Mouse (Mus musculus) CH12.LX (cell line): ENCODE data around the gene Aspm. TPM values are rescaled to one million over a fixed set of nuclear protein-coding genes. Genes with fewer than 3 reads are reported as not detected.

Source experiments
- DNase-seq: peaks from one replicate; pipeline ENCODE4 v3.0.0-alpha.2; 2013; ENCODE audit errors: extremely low read depth
- H3K27ac ChIP-seq: 2 replicates; pipeline ENCODE4 v1.5.1; 2012; ENCODE audit warnings: low read depth, mild to moderate bottlenecking, control low read depth, moderate library complexity; ENCODE audit not compliant: insufficient read depth
- H3K27me3 ChIP-seq: replicated peaks from 2 replicates; pipeline ENCODE3; 2012; ENCODE audit warnings: inconsistent platforms
- H3K36me3 ChIP-seq, 2 experiments: replicated peaks in 1 of 2; 2 replicates each; pipeline versions ENCODE3 to v1.6.1; 2012; ENCODE audit warnings: inconsistent platforms in 1 of 2, low read length in 1 of 2, mild to moderate bottlenecking in 1 of 2, mixed read lengths in 1 of 2, moderate library complexity in 1 of 2; ENCODE audit not compliant: control insufficient read depth in 1 of 2, insufficient read depth in 1 of 2
- H3K4me1 ChIP-seq, 2 experiments: 2 replicates each; pipeline ENCODE4 v1.6.1; 2012; ENCODE audit warnings: inconsistent platforms in 1 of 2, moderate library complexity in 1 of 2; ENCODE audit not compliant: insufficient read depth in 2 of 2, control insufficient read depth in 1 of 2
- H3K4me2 ChIP-seq: 2 replicates; pipeline ENCODE4 v1.6.1; 2012; ENCODE audit warnings: low read depth, mild to moderate bottlenecking, control low read depth; ENCODE audit not compliant: poor library complexity, insufficient read depth, severe bottlenecking
- H3K4me3 ChIP-seq, 3 experiments: fragments of 150-350 bp in 1 of 3; sonication (generic) in 1 of 3; replicated peaks in 1 of 3; 2 replicates each; pipeline versions ENCODE3 to v1.5.1; 2011 to 2012; ENCODE audit warnings: low read depth in 2 of 3, low read length in 2 of 3, mild to moderate bottlenecking in 2 of 3, moderate library complexity in 2 of 3, control low read depth in 1 of 3, improper control_type of control experiment in 1 of 3, inconsistent platforms in 1 of 3, mixed read lengths in 1 of 3; ENCODE audit not compliant: poor library complexity in 1 of 3
- H3K79me2 ChIP-seq: replicated peaks from 2 replicates; pipeline ENCODE4 v1.6.1; 2012; ENCODE audit warnings: mild to moderate bottlenecking, moderate library complexity; ENCODE audit not compliant: control insufficient read depth, poor library complexity, insufficient read depth, severe bottlenecking; ENCODE audit errors: extremely low read depth
- H3K9ac ChIP-seq: 2 replicates; pipeline ENCODE4 v1.6.1; 2012; ENCODE audit warnings: low read depth, mild to moderate bottlenecking, control low read depth, moderate library complexity; ENCODE audit not compliant: insufficient read depth
- H3K9me3 ChIP-seq: replicated peaks from 2 replicates; pipeline ENCODE3; 2012; ENCODE audit warnings: low read length, inconsistent platforms, mixed read lengths
- CHD2 ChIP-seq: IDR thresholded peaks from 2 replicates; pipeline ENCODE4 v1.6.1; 2011; ENCODE audit warnings: low read length, improper control_type of control experiment
- CTCF ChIP-seq, 2 experiments: IDR thresholded peaks in 1 of 2; conservative IDR thresholded peaks in 1 of 2; 2 replicates each; pipeline ENCODE4 v1.5.1; 2011 to 2012; ENCODE audit warnings: low read depth in 2 of 2, low read length in 2 of 2, improper control_type of control experiment in 1 of 2, inconsistent platforms in 1 of 2, mild to moderate bottlenecking in 1 of 2, moderate library complexity in 1 of 2
- E2F4 ChIP-seq: IDR thresholded peaks from 2 replicates; pipeline ENCODE4 v1.6.1; 2011; ENCODE audit warnings: low read depth, low read length, improper control_type of control experiment; ENCODE audit not compliant: insufficient replicate concordance
- ELF1 ChIP-seq: IDR thresholded peaks from 2 replicates; pipeline ENCODE4 v1.6.1; 2014; ENCODE audit warnings: low read depth, mild to moderate bottlenecking, inconsistent platforms, low read length, improper control_type of control experiment
- GABPA ChIP-seq: IDR thresholded peaks from 2 replicates; pipeline ENCODE4 v1.6.1; 2012; ENCODE audit warnings: low read depth, low read length, improper control_type of control experiment, inconsistent platforms; ENCODE audit not compliant: insufficient replicate concordance
- IRF4 ChIP-seq: IDR thresholded peaks from 2 replicates; pipeline ENCODE4 v1.6.1; 2014; ENCODE audit warnings: low read depth, mild to moderate bottlenecking, inconsistent platforms, low read length, improper control_type of control experiment
- JUND ChIP-seq: conservative IDR thresholded peaks from 2 replicates; pipeline ENCODE4 v1.6.1; 2011; ENCODE audit warnings: low read depth, low read length, improper control_type of control experiment
- MAX ChIP-seq: IDR thresholded peaks from 2 replicates; pipeline ENCODE4 v1.6.1; 2011; ENCODE audit warnings: low read length, improper control_type of control experiment
- MAZ ChIP-seq: IDR thresholded peaks from 2 replicates; pipeline ENCODE4 v1.6.1; 2012; ENCODE audit warnings: low read depth, mild to moderate bottlenecking, inconsistent platforms, low read length, improper control_type of control experiment, moderate library complexity
- MEF2A ChIP-seq: IDR thresholded peaks from 2 replicates; pipeline ENCODE4 v1.6.1; 2014; ENCODE audit warnings: low read depth, mild to moderate bottlenecking, inconsistent platforms, low read length, improper control_type of control experiment, borderline replicate concordance
- MXI1 ChIP-seq: IDR thresholded peaks from 2 replicates; pipeline ENCODE4 v1.6.1; 2011; ENCODE audit warnings: mild to moderate bottlenecking, low read depth, low read length, improper control_type of control experiment
- PAX5 ChIP-seq: IDR thresholded peaks from 2 replicates; pipeline ENCODE4 v1.6.1; 2012; ENCODE audit warnings: low read length, inconsistent platforms, mixed read lengths
- RAD21 ChIP-seq: IDR thresholded peaks from 2 replicates; pipeline ENCODE4 v1.6.1; 2011; ENCODE audit warnings: low read depth, mild to moderate bottlenecking, low read length, improper control_type of control experiment, moderate library complexity
- RCOR1 ChIP-seq: conservative IDR thresholded peaks from 2 replicates; pipeline ENCODE4 v1.6.1; 2012; ENCODE audit warnings: low read depth, mild to moderate bottlenecking, inconsistent platforms, low read length, improper control_type of control experiment
- SMC3 ChIP-seq: IDR thresholded peaks from 2 replicates; pipeline ENCODE4 v1.6.1; 2011; ENCODE audit warnings: low read depth, low read length, improper control_type of control experiment
- TBP ChIP-seq: conservative IDR thresholded peaks from 2 replicates; pipeline ENCODE4 v1.6.1; 2011; ENCODE audit warnings: low read depth, low read length, improper control_type of control experiment
- TCF12 ChIP-seq: IDR thresholded peaks from 2 replicates; pipeline ENCODE4 v1.6.1; 2014; ENCODE audit warnings: low read depth, mild to moderate bottlenecking, inconsistent platforms, low read length, improper control_type of control experiment
- USF1 ChIP-seq: IDR thresholded peaks from 2 replicates; pipeline ENCODE4 v1.6.1; 2014; ENCODE audit warnings: low read depth, mild to moderate bottlenecking, inconsistent platforms, low read length, improper control_type of control experiment
- USF2 ChIP-seq: conservative IDR thresholded peaks from 2 replicates; pipeline ENCODE4 v1.6.1; 2011; ENCODE audit warnings: low read depth, low read length, improper control_type of control experiment
- ZC3H11A ChIP-seq: IDR thresholded peaks from 2 replicates; pipeline ENCODE4 v1.6.1; 2012; ENCODE audit warnings: low read depth, mild to moderate bottlenecking, inconsistent platforms, low read length, improper control_type of control experiment
- ZKSCAN1 ChIP-seq: IDR thresholded peaks from 2 replicates; pipeline ENCODE4 v1.6.1; 2012; ENCODE audit warnings: low read depth, inconsistent platforms, low read length, improper control_type of control experiment, borderline replicate concordance
- ZMIZ1 ChIP-seq: IDR thresholded peaks from 2 replicates; pipeline ENCODE4 v1.6.1; 2012; ENCODE audit warnings: low read depth, mild to moderate bottlenecking, inconsistent platforms, low read length, improper control_type of control experiment
- ZNF384 ChIP-seq: IDR thresholded peaks from 2 replicates; pipeline ENCODE4 v1.6.1; 2012; ENCODE audit warnings: low read depth, low read length, improper control_type of control experiment, inconsistent platforms
- dilution Hi-C: fragments of 300-500 bp; cut with MboI; formaldehyde crosslinking; loops from 2 replicates; pipeline ENCODE4 v1.14.3; 2020; ENCODE audit warnings: low sequenced_read_pairs; ENCODE audit not compliant: extremely low pct_unique_long_range_greater_than_20kb, extremely low pct_ligation_motif_present
- in situ Hi-C: fragments of 300-500 bp; cut with MboI; formaldehyde crosslinking; loops from 3 replicates; pipeline ENCODE4 v1.14.3; 2019; ENCODE audit warnings: low sequenced_read_pairs, low pct_ligation_motif_present, low pct_unique_long_range_greater_than_20kb, mixed read lengths
- polyA plus RNA-seq: library from polyadenylated mRNA; unstranded; fragments of >175 nt; gene quantifications from 2 replicates; pipeline ENCODE4 v1.2.1, GENCODE M21; 2012; ENCODE audit warnings: low read depth; ENCODE audit not compliant: insufficient read length
- total RNA-seq, 2 experiments: library from RNA; depleted of rRNA; stranded (reverse); fragments of 300-350 nt in 1 of 2; fragments of >200 nt in 1 of 2; gene quantifications; 2 replicates each; pipeline ENCODE4 v1.2.3; 2012 to 2014

Aspm gene
- total and polyA plus RNA-seq, 3 experiments: 19.5 to 20.6 (median 19.6) TPM

DNA sequence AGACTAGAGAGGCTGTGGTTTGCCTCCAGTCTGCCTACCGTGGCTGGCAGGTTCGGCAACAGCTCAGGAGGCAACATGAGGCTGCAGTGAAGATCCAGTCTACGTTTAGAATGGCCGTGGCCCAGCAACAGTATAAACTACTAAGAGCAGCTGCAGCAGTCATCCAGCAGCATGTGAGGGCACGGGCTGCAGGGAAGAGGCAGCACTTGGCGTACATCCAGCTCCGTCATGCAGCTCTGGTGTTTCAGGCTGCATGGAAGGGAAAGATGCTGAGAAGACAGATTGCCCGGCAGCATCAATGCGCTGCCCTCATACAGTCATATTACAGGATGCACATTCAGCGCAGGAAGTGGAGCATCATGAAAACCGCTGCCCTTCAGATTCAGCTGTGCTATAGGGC, 24.3 kb downstream of the Aspm start:
- DNase-seq: no peak
- H3K9ac ChIP-seq: no peak overlapping the region
- no peaks in the 10 kb centered on the region for H3K79me2 ChIP-seq
- no peaks in the 10 kb centered on the region for H3K9me3 ChIP-seq
- no peaks in the 10 kb centered on the region for H3K4me1 ChIP-seq
- H3K4me3 ChIP-seq: no peak overlapping the region
- no peaks in the 10 kb centered on the region for H3K27me3 ChIP-seq
- peaks cover 64 to 91% of the 10 kb centered on the region in 2 experiments for H3K36me3 ChIP-seq
- TF ChIP-seq MAX (no peak), ELF1 (no peak), CHD2 (no peak), TCF12 (no peak), RCOR1 (no peak), ZC3H11A (no peak), MEF2A (no peak), ZNF384 (no peak), E2F4 (no peak), RAD21 (no peak), MXI1 (no peak), ZKSCAN1 (no peak), IRF4 (no peak), GABPA (no peak), CTCF (conservative IDR thresholded peaks at IDR 0.05 in 1 of 2, IDR thresholded peaks at IDR 0.05 in 1 of 2; ENCODE audit: low read depth in 2 of 2, low read length in 2 of 2) (no peak), MAZ (no peak), JUND (no peak)
- dilution Hi-C loops (no loop called here), in situ Hi-C loops (no loop called here)
- no peak overlapping the region for H3K4me2 ChIP-seq
- no peak overlapping the region for H3K27ac ChIP-seq

DNA sequence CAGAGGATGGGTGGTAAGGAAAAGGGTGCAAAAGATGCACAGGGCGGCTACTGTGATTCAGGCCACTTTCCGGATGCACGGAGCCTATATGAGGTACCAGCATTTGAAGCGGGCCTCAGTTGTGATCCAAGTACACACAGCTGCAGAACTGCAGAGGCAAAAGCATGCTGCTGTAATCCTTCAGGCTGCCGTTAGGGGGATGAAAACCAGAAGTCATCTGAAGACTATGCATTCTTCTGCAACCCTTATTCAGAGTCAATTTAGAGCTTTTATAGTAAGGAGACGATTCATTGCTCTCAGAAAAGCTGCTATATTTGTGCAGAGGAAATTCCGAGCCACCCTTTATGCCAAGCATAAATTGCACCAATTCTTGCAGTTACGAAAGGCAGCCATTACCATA, 25.7 kb downstream of the Aspm start:
- no peaks in the 10 kb centered on the region for H3K27me3 ChIP-seq
- no peaks in the 10 kb centered on the region for H3K4me1 ChIP-seq
- H3K36me3 ChIP-seq: peaks cover 57 to 85% of the 10 kb centered on the region in 2 experiments
- no peak overlapping the region for H3K27ac ChIP-seq
- no peaks in the 10 kb centered on the region for H3K79me2 ChIP-seq
- no peaks in the 10 kb centered on the region for H3K9me3 ChIP-seq
- no peak for DNase-seq
- no peak overlapping the region for H3K4me3 ChIP-seq
- no peak overlapping the region for H3K4me2 ChIP-seq
- in situ Hi-C loops: no loop called here
- no peak for TF ChIP-seq TBP
- no peak for TF ChIP-seq ZMIZ1
- TF ChIP-seq SMC3: no peak
- TF ChIP-seq PAX5: no peak
- TF ChIP-seq USF1: no peak
- no peak for TF ChIP-seq JUND
- TF ChIP-seq USF2: no peak
- H3K9ac ChIP-seq: no peak overlapping the region
- dilution Hi-C loops: no loop called here
